Mouse (Mus musculus) kidney, adult 18-20 months (tissue): ENCODE data around the gene Arid1a.
A peak's percentile ranks its signal among the peaks of the same experiment; 100 is the strongest.

Experiments used
- DNase-seq: peaks from one replicate; pipeline ENCODE4 v3.0.0; 2021

Gene Arid1a

DNA sequence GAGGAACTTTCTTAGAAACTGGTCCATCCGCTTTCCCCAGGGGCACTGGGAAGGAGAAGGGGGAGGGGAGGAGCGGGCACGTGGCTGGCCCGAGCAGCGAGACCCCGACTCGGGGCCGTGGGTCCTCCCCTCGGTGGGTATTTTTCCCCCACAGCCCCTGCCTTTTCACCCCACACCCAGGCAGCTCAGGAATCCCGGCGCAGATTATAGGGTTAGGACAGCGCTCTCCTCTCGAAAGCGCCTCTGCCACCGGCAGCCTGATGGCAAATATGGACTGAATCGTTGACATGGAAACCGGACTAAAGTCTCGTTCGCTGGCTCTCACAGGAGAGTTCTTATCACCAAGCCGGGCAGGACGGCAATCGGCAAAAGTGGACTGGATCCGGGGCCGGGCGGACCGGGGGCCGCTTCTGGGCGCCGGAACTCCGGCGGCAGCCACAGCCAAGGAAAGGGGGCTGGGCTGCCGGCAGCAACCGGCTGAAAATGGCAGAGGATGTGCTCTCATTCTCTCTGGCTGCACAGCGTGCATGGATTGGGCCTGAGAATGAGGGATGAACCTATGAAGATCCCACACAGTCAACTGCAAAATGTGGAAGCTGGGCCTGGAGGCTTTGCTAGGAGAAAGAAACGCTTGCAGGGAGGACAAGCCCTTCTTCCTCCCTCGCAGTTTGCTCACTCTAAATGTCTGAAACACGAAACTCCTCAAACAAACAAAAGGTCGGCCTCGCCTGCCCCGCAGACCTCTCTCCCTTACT lies at the start of gene Arid1a:
Arid1a (minus strand) TSS at position 256 of the 755 bp plus-strand sequence.
- DNase-seq: peak; percentile 95

DNA sequence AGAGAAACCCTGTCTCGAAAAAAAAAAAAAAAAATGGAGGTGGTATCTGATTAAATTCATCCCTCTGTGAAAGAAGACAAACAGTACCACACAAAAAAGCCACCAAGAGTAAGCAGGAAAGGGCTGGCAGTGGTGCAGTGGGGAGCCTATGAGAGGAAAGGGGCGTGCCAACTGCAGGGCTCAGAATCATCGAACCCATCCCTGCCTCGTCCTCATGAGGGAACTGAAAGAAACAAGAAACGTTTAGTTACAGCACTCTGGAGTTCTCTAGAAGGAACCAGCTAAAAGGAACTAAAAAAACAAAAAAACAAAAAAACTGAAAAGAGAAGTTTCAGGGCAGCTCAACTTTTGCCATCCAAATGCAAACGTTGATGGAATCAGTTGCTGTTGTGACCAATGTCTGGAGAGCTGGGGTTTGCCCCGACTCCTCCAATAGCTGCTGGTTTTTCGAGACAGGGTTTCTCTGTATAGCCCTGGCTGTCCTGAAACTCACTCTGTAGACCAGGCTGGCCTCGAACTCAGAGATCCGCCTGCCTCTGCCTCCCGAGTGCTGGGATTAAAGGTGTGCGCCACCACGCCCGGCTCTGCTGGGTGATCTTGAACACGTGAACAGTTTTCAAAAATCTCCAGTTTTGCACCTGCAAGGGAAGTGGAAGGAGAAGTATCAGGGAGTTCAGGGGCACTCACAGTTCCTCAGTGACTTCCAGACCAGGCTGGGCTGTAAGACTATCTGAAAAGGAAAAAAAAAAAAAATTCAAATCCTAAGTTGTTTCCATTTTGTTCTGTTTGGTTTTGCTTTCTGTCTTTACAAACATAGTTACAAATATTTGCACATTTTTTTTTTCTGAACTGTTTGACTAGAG lies 48.1 kb upstream of the Arid1a start:
- DNase-seq: no peak

DNA sequence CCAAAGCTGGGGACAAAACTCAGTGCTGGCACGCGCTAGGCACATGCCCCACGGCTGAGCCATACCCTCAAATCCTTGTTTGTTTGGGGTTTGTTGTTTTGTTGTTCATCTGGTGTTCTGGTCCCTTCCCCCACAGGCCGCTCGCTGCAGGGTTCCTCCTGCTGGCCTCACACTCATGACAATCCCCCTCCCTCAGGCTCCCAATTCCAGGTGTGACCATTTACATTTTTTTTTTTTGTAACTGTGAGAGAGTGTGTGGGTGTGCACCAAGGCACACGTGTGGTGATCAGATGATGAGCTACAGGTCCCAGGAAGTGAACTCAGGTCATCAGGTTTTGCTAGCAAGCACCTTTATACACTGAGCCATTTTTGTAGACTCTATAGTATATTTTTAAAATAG lies 44.0 kb upstream of the Arid1a start:
- DNase-seq: no peak

DNA sequence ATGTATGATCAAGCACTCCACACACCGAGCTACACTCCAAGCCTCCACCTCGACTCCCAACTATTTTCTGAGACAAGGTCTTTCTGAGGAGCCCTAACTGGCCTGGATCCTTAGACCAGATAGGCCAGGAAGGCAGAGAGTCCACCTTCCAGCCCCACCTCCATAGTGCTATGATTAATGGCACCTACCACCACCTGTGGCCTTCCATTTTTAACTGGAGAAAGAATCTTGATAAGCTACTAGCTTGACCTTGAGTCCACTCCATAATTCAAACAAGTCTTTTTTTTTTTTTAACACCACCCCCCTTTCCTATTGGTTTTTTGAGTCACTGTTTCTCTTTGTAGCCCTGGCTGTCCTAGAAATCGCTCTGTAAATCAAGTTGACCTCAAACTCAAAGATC lies 36.7 kb upstream of the Arid1a start:
- DNase-seq: no peak

DNA sequence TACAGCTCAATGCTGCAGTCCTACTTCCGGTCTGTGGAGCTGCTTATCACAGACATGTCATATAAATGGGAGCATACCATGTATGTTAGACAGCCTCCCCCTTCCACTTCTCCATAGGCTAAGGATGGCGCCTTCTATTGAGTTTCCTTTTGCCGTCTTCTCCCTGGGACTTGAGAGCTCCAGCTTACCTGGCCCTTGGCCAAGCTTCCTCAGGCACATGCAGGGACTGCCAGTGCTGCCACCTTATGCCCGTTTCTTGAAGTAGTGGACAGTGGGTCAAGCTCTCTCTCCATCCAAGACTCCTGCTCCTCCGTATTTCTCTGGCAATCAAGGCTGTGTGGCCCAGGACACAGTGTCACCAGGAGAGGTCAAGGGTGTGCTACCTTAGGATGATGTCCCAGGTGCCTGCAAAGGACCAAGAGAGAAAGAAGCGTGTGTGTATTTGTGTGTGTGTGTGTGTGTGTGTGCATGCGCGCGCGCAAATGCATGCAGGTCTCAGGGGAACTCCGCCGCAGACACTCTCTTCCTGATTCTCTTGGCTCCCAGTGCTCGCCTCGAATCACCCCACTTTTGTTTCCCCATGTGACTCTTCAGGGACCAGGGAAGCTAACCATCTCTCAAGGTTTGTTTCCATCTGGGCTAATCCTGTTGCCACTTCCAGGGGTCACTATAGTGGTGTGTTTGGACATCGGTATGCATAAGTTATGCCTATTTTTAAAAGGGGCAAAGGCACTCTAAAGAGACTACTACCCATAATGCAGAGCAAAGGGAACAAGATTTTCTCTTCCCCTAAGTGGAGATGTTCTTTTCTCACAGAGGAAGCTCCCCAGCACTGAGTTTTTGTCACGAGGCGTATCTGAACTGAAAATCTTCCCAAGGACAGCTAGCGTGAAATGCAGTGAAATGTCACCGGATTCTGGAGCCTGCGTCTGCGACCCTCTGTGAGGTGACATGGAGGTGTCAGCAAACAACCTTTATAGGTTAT lies 18.3 kb upstream of the Arid1a start:
- DNase-seq: peak; percentile 92

DNA sequence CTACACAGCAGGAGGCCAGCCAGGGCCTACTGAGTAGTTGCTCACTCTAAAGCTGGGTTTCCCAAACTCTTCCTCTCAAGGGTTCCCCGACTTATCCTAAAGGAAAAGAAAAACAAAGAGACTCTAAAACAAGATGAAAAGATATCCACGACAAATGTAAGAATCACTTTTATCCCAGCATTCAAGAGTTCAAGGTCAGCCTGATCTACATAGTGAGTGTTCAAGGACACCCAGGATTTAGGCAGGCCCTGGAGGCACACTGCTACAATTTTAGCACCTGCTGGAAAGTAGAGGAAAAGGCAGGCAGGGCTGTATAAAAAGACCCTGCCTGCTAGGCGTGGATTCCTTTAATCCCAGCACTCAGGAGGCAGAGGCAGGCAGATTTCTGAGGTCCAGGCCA lies 12.6 kb upstream of the Arid1a start:
- no peak for DNase-seq

DNA sequence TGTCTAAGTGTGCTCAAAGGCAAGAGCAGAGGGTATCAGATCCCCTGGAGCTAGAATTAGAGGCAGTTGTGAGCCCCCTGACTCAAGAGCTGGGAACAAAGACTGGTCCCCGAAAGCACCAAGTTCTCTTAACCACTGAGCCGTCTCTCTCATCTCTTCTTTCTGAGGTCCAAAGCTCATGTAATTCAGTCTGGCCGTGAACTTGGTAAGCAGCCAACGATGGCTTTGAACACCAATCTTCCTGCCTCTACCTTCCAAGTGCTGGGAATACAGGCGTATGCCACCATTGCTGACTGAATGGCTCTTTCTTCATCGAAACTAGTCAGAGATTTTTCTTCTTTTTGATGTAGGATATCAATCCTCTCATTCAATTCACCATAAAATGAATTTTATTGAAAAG lies 6.5 kb upstream of the Arid1a start:
- no peak for DNase-seq

DNA sequence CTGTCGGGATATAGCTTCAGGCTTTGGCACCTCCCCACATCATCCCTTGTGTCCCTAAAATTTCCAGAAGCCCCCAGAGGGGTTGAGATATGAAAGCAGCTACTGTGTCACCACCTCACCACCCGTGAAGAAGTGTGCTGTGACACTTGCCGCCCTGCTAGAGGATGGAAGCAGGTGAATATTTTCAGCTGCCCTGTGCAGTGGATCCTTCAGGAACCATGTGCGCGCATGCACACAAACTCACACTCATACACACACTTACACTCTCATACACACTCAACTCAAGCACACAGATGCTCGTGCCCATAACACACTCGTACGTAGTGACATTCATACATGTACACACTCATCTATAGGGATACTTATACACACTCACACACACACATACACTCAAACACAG lies 3.1 kb upstream of the Arid1a start:
- no peak for DNase-seq

DNA sequence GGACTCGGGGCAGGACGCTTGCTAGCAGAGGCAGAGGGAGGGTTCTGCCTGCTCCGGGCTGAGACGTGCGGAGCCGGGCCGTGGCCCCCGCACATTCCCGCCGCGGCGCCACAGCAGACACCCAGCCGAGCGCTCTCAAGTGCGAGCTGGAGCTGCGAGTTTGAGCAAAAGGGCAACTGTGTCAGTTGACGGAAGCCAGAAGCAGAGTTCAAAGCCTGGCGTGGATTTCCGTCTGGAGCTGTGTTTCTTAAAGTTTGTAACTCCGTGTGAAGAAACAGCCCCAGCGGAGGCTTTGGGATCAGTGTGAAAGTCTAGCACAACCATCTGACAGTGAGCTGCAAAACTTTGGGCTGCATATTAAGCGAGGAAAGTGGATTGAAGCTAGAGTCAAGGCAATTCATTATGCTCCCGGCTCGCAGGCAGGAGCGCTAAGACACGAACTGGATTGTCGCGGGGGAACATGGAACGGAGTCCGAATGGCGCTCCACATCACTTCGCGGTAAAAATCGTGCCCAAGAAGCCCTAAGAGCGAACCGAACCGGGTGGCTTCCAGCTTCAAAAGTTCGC lies 783 bp upstream of the Arid1a start:
- peak; percentile 92 for DNase-seq

DNA sequence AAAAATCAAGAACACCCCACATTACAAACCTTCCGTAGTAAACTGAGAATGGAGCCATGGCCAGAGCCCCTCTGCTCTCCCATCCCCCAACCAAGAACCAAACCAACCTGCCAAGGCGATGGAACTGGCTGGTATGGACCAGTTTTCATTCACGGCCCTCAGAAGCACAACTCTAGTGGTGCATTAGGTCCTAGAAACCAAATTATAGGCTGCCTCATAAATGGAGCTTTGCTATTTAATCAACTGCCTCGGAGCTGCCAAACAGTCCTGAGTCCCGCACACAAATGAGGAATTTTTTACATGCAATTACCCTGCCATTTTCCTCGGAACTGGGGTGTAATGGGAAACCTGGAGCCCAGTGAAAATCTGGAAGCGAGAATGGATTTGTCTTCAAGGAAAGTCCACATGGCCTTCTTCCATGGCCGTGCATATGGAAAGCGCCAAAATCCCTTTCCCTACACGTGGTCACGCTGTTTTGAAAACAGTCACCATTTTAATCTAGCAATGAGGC lies 653 bp downstream of the Arid1a start:
- no peak for DNase-seq

DNA sequence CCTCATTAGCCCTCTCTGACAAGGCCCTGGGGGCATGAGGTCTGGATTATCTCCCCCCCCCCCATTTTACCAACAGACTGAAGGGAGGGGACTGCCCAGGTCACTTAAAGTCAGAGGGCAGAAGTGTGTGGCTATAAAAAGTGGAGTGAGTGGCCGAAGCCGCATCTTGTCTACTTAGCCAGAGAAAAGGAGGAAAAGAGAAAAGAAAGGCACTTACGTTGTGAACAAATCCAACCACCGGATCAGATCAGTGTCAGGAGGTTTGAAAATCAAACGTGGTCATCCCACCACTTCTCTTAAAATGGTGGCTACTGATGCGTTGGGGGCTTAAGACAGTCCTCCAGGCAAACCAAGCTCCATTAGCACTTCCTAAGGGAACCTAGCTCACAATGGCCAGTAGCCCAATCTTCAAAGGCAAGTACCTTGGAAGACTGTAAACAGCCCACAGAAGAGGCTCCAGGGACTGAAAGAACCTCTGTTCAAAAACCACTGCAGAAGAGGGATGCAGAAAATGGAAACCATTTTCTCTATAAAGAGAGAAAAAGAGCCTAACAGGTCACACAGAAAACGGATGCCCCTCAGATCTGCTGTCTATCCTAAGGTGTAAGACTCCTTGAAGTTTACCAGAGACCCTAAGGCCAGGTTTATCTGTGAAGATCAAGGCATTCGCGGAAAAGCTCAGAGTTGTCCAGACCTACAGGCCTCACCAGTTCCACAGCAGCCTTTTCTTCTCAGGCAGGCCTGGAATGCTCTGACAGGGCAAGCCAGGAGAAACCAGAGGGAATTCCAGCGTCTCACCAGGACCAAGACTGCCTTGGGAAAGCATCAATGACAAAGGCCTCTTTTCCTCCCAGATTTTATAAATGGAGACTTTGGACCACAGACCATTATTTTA lies 1.5 kb downstream of the Arid1a start:
- DNase-seq: no peak

DNA sequence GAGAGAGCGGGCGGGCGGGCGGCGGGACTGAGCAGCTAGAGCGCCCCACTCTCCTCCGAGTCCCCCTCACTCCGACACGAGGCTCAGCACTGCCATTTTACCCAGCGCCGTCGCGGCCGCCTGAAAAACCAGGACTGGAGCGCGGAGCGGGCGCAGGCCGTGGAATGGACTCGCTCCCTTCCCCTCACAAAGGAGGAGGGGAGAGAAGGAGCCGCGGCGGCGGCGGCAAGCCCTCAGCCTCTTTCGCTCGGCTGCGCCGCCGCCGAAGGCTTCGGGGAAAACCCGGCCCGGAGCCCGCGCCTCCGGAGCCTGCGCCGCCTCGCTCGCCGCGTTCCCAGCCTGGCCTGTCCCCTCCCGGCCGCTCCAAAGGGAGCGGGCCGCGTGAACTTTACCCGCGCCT lies 2.3 kb downstream of the Arid1a start:
- peak; percentile 99 for DNase-seq

DNA sequence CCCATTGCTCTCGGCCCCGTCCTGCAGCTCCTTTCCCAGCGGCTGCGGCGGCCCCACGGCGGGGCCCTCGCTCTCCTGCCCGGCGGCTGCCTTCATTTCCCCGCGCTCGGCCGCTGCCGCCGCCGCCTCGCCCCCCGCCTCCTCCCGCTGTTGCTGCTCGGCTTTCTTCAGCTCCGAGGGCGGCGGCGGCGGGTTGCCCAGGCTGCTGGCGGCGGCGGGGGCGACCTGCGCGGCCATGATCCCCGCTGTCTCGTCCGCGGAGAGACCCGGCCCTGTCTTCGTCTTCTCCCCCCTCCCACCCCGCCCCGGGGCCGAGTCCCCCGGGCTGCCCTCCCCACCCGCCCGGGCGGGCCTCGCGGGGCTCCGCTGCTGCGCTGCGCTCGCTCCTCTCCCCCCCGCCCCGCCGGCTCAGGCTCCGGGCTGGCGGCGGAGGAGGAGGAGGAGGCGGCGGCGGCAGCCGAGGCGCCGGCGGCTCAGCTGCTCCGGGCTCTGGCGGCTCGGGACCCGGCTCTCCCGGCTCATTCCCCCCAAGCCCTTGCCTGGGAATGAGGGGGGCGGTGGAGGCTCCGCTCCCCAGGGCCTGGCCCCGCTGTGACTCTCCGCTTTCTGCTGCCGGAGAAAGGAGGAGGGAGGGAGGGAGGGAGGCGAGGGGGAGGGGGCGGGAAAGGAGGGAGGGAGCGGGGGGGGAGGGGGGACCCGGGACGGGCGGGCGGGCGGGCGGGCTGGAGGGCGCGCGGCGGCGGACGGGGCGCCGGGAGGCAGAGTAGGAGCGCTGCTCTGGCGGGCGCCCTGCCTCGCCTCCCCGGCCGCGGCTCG lies 3.0 kb downstream of the Arid1a start:
- DNase-seq: peak; percentile 74

DNA sequence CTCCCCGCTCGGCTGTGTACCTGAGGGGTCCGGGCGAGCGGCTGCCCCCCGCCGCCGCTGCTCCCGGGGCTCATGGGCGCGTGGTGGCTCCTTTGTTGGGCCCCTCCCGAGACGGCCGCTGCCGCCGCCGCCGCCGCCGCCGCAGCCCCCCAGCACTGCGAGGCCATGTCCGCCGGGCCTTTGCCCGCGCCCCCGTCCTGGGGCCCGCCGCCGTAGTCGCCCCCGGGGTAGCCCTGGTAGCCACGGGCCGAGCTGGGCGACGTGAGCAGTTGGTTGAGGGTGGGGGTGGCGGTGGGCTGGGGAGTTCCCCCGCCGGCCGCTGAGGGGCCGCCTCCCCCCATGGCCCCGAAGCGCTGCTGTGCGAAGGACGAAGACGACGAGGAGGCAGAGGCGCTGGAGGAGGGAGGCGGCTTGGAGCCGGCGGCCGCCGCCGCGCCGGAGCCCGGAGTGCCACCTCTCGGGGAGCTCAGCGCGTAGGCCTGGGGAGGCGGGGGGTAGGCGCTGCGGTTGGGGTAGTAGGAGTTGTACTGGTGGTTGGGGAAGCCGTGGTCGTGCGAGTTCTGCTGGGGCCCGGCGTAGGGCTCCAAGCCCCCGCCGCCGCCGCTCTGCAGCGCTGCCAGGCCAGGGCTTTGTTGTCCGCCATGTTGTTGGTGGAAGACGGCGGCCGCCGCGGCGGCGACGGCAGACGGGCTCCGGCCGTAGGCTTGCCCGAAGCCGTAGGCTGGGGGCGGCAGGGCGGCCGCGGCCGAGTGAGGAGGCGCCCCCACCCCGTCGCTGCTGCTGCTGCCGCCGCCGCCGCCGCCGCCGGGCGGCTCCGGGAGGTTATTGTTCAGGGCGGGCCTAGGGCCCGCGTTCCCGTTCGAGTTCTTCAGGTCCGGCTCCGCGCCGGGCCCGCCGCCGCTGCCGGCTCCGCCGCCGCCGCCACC lies 3.9 kb downstream of the Arid1a start:
- DNase-seq: peak; percentile 67

DNA sequence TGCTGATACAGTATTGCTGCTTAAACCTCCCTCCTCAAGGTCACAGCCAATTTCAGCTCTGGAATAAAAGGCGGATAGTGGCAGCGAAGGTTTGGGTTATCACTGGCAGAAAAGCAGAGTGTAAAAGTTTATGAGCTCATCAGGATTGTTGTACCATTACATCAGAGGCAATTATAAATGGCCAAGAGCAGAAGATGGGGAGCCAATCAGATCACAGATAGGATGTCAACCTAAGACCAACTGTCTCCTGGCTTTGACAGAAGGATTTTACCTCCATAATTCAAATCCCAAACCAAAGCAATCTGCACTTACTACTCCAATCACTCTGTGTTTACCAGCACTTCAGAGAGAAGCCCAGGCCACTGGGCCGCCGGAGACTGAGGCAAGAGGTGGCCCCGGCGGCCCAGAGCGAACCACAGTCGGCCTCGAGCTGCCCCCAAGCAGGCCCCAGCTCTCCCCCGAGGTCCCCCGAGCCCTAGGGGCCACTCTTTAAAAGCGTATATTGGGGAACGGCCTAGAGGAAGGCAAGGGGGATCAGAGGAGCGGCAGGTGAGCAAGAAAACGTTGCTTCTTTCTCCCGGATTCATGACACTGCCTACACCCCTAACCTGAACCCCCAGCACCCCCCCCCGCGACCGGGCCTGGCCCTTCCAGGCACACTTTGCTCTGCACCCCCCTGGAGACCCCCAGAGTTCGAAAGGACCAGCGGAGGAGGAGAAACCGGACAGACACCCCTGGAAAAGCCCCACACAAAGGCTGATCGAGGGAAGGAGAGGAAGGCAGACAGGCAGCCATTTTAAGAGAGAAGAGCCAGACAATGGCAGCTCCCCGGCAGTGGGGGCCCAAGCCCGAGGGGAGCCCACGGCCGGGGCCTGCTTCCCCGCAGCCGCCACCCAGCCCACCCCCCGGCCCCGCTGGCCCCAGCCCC lies 4.8 kb downstream of the Arid1a start:
- DNase-seq: peak; percentile 43

DNA sequence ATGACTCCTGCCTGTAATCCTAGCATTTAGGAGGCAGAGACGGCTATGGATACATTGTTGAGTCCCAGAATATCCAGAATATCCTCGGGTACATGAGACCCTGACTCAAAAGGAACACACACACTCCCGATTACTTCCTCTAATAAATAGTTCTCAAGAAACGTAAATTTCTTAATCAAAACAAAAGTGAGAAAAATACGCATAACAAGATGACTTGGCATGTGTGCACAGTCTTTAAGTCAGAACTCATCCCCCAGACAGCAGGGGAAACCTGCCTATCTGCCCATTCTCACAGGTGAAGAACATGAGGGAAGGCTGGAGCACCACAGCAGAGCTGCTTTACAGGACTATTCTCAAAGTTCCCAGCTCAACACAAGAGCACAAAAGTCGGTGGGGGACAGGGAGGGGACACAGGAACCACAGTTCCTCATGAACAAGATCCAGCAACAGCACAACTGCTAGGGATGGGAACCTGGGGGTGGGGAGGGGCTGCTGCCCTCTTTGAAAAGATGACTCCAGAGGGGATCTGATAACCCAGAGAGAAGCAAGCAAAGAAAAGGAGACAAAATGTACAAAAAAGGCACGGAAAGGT lies 6.3 kb downstream of the Arid1a start:
- no peak for DNase-seq

DNA sequence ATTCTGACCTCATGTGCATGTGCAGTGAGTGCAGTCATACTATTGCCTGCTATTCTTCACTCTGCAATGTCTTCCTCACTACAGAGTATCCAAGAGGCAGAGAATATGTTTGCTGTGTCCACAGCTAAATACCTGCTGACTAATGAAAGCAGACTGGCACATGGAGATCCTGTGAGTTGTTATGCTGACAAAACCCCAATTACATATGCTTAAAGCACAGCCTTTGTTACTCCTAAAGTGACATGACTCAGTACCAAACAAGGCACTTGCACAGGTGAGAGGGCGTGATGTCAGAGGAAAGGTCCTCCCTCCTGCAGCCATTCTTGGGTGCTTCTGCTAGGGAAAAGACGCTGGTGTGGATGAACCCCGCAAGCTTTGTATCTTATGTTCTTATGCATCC lies 21.3 kb downstream of the Arid1a start:
- DNase-seq: no peak

DNA sequence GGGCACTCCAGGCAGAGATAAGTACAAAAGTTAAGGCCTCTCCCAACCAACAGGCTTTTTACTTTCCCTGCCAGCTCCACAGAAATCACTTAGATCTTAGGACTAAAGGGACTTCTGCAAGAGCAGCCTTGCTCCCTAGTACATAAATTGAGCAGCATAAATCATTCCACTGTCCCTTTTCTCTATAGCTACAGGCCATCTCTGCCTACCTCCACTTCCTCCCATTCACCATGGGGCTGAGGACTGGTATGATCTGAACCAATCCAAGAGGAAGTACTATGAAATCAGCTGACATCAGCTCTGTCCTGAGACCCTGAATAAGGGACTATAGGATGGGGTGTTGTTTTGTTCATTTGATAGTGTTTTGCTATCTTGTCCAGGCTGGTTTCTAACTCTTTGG lies 26.4 kb downstream of the Arid1a start:
- DNase-seq: no peak
